Mouse (Mus musculus): ENCODE measurements around the gene Olfr678. TPM values are rescaled to one million over a fixed set of nuclear protein-coding genes. Genes with fewer than 3 reads are reported as not detected.

Olfr678 gene
- polyA plus RNA-seq, 1 experiment = not detected

DNA sequence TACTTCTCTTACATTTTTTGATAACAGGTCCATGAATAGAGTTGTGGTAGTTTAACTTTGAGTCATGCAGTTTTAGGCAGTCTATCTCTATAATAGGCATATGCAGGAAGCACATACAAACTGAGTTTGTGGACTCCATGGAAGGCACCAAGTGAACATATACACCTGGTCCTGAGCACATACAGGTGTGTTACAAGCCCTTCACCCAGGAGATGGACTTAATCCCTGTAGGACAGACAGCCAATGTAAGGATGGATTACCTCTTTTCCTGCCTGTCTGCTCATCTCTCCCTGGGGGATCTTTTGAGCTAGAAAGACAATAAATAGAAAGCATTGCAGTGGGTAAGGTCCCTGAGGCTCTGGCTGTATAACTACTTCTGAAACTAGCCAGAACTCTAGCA, 52.3 kb downstream of the Olfr678 start, which contains the start of gene Olfr681:
Olfr681 (plus strand) TSS at position 301 of the 400 bp plus-strand sequence.
- H3K27ac ChIP-seq (ENCODE audit: insufficient read depth, low read length) = no peak within 1 kb of the TSS
- no peaks in the 10 kb centered on the region for H3K4me1 ChIP-seq (ENCODE audit: control insufficient read depth, insufficient read depth, insufficient read length)
- DNase-seq (ENCODE audit: low read depth in 1 of 2, low spot score in 2 of 2) = no peak
- TF ChIP-seq CTCF (IDR thresholded peaks at IDR 0.05; ENCODE audit: extremely low read depth, insufficient read depth, insufficient read length, insufficient replicate concordance) (no peak), POLR2A (IDR thresholded peaks at IDR 0.05; ENCODE audit: low read depth, low read length) (no peak)
- no peak within 1 kb of the TSS for H3K4me3 ChIP-seq (ENCODE audit: extremely low read depth, insufficient read depth, insufficient read length)
- H3K36me3 ChIP-seq (ENCODE audit: control insufficient read depth, insufficient read depth, low read length) = no peaks in the 10 kb centered on the region
- no peaks in the 10 kb centered on the region for H3K27me3 ChIP-seq (ENCODE audit: control insufficient read depth, insufficient read depth, low read length)

Other genes starting within 250 kb of the Olfr678 start
- not detected in 2 replicates for gene Usp17lb, start 221.9 kb upstream of the Olfr678 start, polyA plus RNA-seq (2012; rRNA removed)
- gene Usp17la, start 207.5 kb upstream of the Olfr678 start, polyA plus RNA-seq (2012; rRNA removed) = not detected in 2 replicates
- not detected in 2 replicates for gene Olfr665, start 186.4 kb upstream of the Olfr678 start, polyA plus RNA-seq (2012; rRNA removed)
- not detected in 2 replicates for gene Olfr666, start 168.5 kb upstream of the Olfr678 start, polyA plus RNA-seq (2012; rRNA removed)
- gene Olfr667, start 143.0 kb upstream of the Olfr678 start, polyA plus RNA-seq (2012; rRNA removed) = not detected in 2 replicates
- not detected in 2 replicates for gene Olfr668, start 136.4 kb upstream of the Olfr678 start, polyA plus RNA-seq (2012; rRNA removed)
- gene Olfr669, start 130.2 kb upstream of the Olfr678 start, polyA plus RNA-seq (2012; rRNA removed) = not detected in 2 replicates
- gene Olfr670, start 101.9 kb upstream of the Olfr678 start, polyA plus RNA-seq (2012; rRNA removed) = not detected in 2 replicates
- not detected in 2 replicates for gene Olfr671, start 85.3 kb upstream of the Olfr678 start, polyA plus RNA-seq (2012; rRNA removed)
- gene Olfr672, start 62.4 kb upstream of the Olfr678 start, polyA plus RNA-seq (2012; rRNA removed) = not detected in 2 replicates
- gene Olfr675, start 36.0 kb upstream of the Olfr678 start, polyA plus RNA-seq (2012; rRNA removed) = not detected in 2 replicates
- gene Olfr676, start 31.8 kb upstream of the Olfr678 start, polyA plus RNA-seq (2012; rRNA removed) = not detected in 2 replicates
- gene Olfr677, start 13.1 kb upstream of the Olfr678 start, polyA plus RNA-seq (2012; rRNA removed) = not detected in 2 replicates
- not detected in 2 replicates for gene Olfr679, start 16.7 kb downstream of the Olfr678 start, polyA plus RNA-seq (2012; rRNA removed)
- not detected in 2 replicates for gene Olfr680-ps1, start 28.3 kb downstream of the Olfr678 start, polyA plus RNA-seq (2012; rRNA removed)
- gene Olfr681, start 52.4 kb downstream of the Olfr678 start, polyA plus RNA-seq (2012; rRNA removed) = not detected in 2 replicates
- gene Olfr683, start 82.5 kb downstream of the Olfr678 start, polyA plus RNA-seq (2012; rRNA removed) = not detected in 2 replicates
- not detected in 2 replicates for gene Olfr684, start 99.2 kb downstream of the Olfr678 start, polyA plus RNA-seq (2012; rRNA removed)
- gene Olfr685, start 121.5 kb downstream of the Olfr678 start, polyA plus RNA-seq (2012; rRNA removed) = not detected in 2 replicates
- gene Olfr686, start 143.0 kb downstream of the Olfr678 start, polyA plus RNA-seq (2012; rRNA removed) = not detected in 2 replicates
- not detected in 2 replicates for gene Olfr688, start 223.6 kb downstream of the Olfr678 start, polyA plus RNA-seq (2012; rRNA removed)
- gene Olfr689, start 246.7 kb downstream of the Olfr678 start, polyA plus RNA-seq (2012; rRNA removed) = not detected in 2 replicates